Mouse (Mus musculus) left cerebral cortex, adult 8-10 months (tissue): ENCODE measurements around the gene Spsb3. TPM values are rescaled to one million over a fixed set of nuclear protein-coding genes. Genes with fewer than 3 reads are reported as not detected.

Experiments used
- DNase-seq, 2 experiments: peaks; one replicate each; pipeline ENCODE4 v3.0.0; 2022; ENCODE audit warnings: low spot score in 2 of 2
- total RNA-seq, 4 experiments: library from RNA; stranded (reverse); gene quantifications; 2 replicates each; pipeline ENCODE4 v1.2.4; 2022

The Spsb3 gene
- 10 to 100 TPM; 51.6 to 57.5 (median 55.3) TPM for total RNA-seq

DNA sequence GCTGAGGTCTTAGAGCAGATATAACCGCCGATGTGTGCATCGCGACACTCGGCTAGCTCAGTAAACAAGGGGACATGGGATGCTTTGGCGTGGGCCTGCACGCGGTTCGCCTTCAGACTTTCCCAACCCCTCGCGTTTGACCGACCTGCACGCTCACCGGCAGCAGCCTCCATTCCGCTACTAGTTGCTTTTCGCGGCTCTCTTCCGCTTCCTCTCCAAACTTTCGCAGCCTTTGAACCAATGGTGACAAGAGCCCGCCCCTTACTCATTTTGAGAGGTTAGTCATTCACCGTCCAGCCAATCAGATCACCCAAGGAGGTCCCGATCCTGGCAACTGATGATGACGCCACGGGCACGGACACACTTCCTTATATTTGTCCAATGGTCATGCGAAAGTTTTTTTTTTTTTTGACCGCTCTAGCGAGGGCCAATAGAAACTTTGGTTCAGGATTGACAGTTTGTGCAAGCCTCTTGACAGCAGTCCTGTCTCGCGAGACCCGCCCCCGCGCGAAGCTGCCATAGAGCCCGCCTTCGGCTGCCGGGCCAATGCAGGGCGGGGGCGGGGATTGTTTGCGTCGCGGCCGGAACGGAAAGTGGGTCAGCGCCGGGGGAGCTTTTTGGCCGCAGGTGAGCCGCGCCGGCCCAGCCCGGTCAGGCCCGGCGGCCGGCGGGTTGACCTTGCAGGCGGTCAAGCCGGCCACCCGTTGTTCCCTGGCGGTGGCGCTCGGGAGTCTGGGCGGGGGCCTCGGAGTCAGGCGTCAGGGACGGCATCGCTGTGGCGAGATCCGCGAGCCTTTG, at the start of gene Spsb3, which contains the start of gene Nubp2:
Spsb3 (plus strand) TSS at position 510 of the 798 bp plus-strand sequence.
Nubp2 (minus strand) TSS at position 216 of the 798 bp plus-strand sequence.
- peak; percentile 90 to 100 for DNase-seq

- no peak for DNase-seq
Observed at GRCm38 (mm10) chr17:24839842-24840241, 46.6 kb upstream of the Spsb3 start, which contains the start of gene Hagh. Hagh (plus strand) TSS chr17:24840143.

DNA sequence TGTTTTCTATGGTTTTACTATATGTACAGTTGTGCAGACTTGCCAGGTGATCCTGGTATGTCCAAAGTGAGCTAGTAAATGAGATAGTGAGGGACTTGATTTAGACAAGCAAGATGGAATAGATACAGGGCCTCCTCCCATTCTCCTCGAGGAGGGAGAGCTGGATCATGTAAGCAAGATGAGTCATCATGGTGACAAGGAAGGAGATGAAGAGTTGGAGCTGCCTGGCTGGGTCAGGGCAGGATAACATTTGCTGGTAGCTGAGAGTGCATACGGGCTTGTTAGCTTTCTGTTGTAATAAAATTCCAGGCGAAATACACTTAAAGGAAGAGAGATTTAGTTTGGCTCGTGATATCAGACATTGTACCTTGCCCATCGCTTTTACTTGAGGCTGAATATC, 46.1 kb upstream of the Spsb3 start:
- DNase-seq, result no peak

GRCm38 (mm10) chr17:24841133-24841532, 45.3 kb upstream of the Spsb3 start:
- no peak for DNase-seq

DNA sequence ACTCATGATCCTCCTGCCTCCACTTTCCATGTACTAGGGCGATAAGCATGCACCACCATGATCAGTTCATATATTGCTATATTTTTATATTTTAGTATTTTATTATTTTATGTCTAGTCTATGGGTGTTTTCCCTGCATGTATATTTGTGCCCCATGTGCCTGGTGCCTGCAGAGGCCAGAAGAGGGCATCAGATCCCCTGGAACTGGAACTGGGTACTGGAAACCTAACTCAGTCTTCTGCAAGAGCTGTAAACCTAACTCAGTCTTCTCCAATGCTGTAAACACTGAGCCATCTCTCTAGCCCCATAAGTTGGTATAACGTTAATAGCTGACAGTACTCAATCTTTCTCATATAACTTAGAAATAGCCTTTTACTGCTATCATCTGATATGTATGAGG, 43.8 kb upstream of the Spsb3 start:
- DNase-seq, result no peak

- no peak for DNase-seq
Observed at GRCm38 (mm10) chr17:24844525-24844924, 41.9 kb upstream of the Spsb3 start.

GRCm38 (mm10) chr17:24847386-24847785, 39.1 kb upstream of the Spsb3 start:
- DNase-seq, result no peak

DNA sequence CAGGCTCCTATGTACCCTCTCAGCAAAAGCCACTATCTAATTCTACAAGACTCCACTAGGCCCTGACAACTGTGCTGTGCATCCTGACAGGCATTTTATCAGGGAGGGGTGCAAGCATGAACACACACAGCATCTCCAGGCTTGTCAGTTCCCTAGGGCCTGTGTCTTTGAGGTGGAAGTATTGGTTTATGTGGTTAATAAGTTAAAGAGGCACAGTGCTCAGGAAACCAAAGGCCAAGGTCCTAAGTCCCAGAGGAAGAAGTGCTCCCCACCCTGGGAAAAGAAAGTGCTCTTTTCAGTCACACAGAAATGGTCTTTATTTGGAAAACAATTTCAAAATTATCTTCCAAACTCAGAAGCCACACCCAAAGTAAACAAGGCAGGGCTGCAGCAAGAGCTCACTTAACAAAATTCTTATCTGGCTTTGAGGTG, 37.8 kb upstream of the Spsb3 start:
- DNase-seq, result no peak

DNA sequence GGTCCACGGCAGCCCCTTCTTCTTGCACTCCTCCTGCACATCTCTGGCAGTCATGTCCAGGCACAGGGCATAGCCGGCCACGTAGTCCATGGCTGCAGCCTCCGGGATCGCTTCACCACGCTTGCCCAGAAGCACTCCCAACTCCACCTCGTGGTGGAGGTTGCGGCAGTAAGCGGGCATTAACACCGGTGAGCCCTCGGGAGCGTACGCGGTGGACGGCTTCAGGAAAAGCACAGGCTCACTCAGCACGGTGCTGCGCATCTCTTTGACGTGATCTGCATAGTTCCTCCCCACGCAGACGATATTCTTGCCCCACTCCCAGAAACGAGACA, 36.7 kb upstream of the Spsb3 start:
- DNase-seq, result no peak

DNA sequence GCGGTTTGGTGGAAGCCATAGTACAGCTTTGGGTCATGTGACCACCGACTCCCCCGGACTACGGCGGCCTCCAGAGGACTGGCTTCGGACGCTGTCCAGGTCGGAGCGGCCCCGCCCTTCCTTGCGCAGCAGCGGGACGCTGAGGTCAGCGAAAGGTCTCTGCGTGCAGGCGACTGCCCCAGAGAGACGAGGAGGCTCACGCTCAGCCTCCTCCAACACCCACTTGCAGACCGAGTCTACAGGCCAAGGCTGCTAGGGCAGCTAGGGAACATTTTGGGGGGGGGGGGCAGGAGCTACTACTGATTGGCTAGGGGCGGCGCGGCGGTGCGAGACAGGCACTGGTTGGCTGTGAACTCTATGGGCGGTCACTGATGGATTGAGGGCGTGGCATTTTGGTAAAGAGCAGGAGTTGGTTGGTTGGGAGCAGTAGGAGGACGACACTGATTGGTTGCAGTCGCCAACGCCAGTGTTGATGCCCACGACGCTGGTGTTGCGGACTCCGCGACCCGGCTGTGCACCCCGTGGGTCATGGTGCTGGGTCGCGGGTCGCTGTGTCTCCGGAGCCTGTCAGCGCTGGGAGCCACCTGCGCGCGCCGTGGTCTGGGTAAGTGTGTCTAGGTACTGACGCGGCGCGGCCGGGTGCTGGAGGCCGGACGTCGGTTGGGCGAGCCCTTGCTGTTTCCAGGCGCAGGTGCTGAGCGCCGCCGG, 36.2 kb upstream of the Spsb3 start, which contains the start of gene Fahd1:
Fahd1 (minus strand) TSS at position 300 of the 708 bp plus-strand sequence.
- peak; percentile 94 to 97 for DNase-seq

DNA sequence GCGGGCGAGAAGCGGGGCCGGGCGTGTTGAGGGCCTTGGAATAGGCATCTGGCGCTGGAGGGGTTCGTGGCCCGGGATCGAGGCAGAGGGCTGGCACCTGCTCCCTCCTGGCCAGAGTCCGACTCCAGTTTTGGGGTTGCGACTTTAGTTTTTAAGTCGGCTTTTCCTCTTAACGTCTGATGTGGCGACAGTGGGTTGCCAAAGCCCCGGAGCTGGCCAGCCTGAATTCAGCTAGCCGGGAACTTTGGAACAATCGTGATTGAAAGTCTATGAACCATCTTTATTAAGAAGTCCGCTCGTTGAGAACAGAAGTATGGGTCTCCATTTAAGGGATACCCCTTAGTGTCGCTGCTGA, 35.7 kb upstream of the Spsb3 start:
- no peak for DNase-seq

- DNase-seq, result no peak
Observed at GRCm38 (mm10) chr17:24851381-24852125, 34.9 kb upstream of the Spsb3 start.

DNA sequence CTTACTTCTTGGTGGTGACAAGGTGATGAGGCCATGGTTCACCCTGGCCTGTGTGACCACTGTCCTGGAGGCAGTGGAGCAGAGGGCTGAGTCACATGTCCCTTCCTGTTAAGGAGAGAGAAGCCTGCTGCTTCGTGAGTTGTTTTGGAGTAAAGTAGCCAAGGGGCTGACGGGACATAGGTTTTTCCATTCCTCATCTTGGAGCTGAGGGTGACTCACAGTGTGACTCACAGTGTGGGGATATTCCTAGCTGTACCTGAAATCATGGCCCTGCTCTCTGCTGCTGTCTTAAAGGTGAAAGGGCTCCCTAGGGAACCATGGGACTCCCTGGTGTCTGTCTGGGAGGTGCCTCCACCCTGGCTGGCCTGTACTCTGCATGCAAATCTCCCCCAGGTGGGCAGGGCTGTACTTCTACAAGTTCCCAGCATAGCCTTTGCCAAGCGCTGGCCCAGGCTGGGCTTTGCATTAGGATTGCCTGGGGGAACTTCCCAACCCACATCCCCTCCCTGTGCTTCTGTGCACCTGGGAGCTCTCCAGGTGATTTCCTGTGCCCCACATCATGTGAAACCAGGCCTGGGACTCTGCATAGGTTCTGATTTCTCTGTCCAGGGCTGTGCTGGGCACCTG, 30.5 kb upstream of the Spsb3 start:
- DNase-seq, result no peak

DNA sequence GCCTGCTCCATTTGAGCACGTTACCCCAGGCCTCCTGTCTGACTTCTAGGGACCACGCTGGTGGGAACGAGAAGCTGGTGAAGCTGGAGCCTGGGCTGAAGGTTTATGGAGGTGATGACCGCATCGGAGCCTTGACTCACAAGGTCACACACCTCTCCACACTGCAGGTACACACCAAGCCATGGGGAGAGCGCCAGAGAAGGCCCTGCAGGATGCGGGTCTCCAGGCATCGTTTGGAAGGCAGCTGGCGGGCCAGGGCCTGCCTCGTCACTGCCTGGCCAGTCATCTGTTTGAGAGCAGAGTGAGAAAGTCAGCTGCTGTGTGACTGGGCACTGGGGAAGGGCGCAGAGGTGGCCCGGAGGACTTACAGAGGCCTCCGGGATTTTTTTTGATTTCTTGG, 29.9 kb upstream of the Spsb3 start:
- DNase-seq, result no peak

DNA sequence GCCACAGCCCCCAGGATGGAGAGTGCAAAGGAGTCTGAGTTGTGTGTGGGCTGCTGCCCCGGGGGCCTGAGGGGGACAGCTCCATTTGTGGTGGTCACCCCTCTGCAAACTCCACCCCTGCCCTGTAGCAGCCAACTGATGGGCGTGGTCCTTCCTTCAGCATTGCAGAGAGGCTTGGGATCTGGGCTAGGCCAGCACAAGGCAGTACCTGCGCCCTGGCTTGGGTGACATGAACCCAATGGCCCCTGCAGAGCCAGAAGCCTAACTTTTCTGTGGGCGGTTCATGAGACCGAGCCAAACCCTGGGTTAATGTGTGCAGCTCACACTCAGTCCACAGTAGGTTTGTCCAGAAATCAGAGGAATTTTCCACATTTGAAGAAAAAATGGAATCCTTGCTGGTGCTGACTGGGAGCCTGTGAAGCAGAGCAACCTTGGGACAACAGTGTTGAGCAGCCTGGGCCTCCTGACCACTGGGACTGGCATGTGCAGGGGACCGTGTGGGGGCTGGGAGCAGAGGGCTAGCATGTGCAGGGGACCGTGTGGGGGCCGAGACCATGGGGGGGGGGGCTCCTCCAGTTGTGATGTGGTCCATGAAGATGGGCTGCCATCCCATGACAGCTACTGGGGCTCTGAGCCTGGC, 28.5 kb upstream of the Spsb3 start:
- no peak for DNase-seq

DNA sequence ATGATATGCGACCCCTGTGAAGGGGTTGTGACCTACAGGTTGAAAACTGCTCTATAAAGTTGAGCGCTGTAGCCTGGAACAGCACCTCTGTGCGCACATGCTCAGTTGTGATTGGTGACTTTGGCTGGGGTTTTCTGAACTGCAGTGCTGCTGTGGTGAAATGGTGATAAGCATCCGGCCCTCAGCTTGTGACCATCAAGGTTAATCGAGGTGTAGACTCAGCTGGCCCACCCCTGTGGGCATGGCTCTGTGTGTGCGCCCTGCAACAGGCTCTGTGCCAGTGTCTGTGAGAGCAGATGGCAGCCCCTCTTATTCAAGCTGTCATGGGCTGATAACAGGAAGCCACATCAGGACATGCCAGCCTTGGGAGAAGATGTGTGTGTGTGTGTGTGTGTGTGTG, 27.5 kb upstream of the Spsb3 start:
- DNase-seq, result no peak

DNA sequence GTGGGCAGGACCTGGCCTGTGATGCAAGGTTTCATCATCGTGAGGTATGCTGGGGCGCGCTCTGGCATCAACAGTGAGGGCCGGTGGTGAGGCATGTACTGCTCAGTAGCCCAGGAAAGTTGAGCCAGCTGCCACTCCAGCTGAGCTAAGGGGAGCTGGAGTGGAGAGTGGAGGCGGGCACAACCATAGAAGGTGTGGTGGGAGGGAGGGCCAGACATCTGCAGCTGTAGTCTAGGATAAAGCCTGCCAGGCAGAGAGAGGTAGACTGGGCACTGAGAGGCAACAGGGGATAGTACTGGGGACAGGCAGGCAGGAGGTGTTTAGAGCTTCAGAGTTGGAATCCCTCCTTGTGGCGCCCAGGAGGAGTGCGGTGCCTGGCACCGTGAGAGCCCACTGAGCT, 26.4 kb upstream of the Spsb3 start:
- DNase-seq, result no peak

GRCm38 (mm10) chr17:24861785-24862184, 24.7 kb upstream of the Spsb3 start:
- DNase-seq, result no peak

DNA sequence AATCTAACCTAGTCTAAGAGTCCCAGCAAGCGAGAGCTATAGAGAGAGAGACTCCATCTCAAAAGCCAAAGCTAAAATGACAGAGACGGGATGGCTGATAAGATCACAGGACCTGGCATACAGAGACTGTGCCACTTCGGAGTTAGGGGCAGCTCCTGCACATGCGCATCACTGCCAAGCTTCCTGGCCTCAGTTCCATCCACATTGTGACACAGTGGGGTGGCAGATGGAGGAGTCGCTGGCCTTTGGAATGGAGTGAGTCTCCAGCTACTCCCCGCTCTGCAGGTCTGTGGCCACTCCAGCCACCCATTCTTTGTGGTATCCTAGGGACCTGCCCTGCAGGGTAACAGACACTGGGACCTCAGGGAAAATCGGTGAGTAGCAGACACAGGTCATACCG, 20.7 kb upstream of the Spsb3 start, which contains the start of gene Igfals:
Igfals (plus strand) TSS at position 222 of the 400 bp plus-strand sequence.
- DNase-seq, result no peak

- no peak for DNase-seq
Observed at GRCm38 (mm10) chr17:24867914-24868313, 18.5 kb upstream of the Spsb3 start.
